Mouse (Mus musculus) C2C12 (cell line): ENCODE measurements at regions not wholly inside any gene's neighbourhood (a gene's known extent, or its start where the extent isn't known, plus 50 kb on each side); places are given as distances from the start of the nearest gene placed in this dataset.

ENCODE experiments used
- CEBPB ChIP-seq: IDR thresholded peaks from one replicate; pipeline ENCODE4 v1.6.1; 2011; ENCODE audit warnings: low read depth, mild to moderate bottlenecking, control low read depth, moderate library complexity
- CTCF ChIP-seq: IDR thresholded peaks from one replicate; pipeline ENCODE4 v1.5.1; 2011; ENCODE audit not compliant: control insufficient read depth, insufficient read depth, insufficient read length
- FOSL1 ChIP-seq: IDR thresholded peaks from one replicate; pipeline ENCODE4 v1.8.0; 2011; ENCODE audit warnings: mild to moderate bottlenecking, low read length; ENCODE audit not compliant: poor library complexity, insufficient read depth, severe bottlenecking
- MAX ChIP-seq: IDR thresholded peaks from one replicate; pipeline ENCODE4 v1.6.1; 2011; ENCODE audit warnings: mild to moderate bottlenecking, control low read depth
- MYOD1 ChIP-seq: IDR thresholded peaks from one replicate; pipeline ENCODE4 v1.6.1; 2011; ENCODE audit warnings: low read depth; ENCODE audit not compliant: control insufficient read depth, insufficient read length
- MYOG ChIP-seq: IDR thresholded peaks from one replicate; pipeline ENCODE4 v1.6.1; 2011; ENCODE audit not compliant: control insufficient read depth, insufficient read length; ENCODE audit errors: extremely low read depth
- USF1 ChIP-seq: IDR thresholded peaks from one replicate; pipeline ENCODE4 v1.6.1; 2011; ENCODE audit warnings: low read depth, mild to moderate bottlenecking, control low read depth, moderate library complexity

- no peak for TF ChIP-seq CEBPB
- no peak for TF ChIP-seq CTCF
- no peak for TF ChIP-seq MYOD1
- no peak for TF ChIP-seq USF1
- TF ChIP-seq MAX = no peak
- no peak for TF ChIP-seq FOSL1
- no peak for TF ChIP-seq MYOG
Measured at GRCm38 (mm10) chr16:74582645-74583423, 171.2 kb upstream of the Robo2 start.
